Mouse (Mus musculus) heart, postnatal 0 days (tissue): ENCODE results near the gene Ccdc6. TPM values are rescaled to one million over a fixed set of nuclear protein-coding genes. Genes with fewer than 3 reads are reported as not detected.

Source experiments
- ATAC-seq: fragments of 200-750 bp; cut with Nextera tagmentation; 2 replicates; pipeline ENCODE4 v1.8.0; 2017; ENCODE audit warnings: low read depth, moderate number of reproducible peaks, moderate library complexity; ENCODE audit not compliant: insufficient read depth
- DNase-seq: peaks from one replicate; pipeline ENCODE4 v3.0.0-alpha.2; 2016; ENCODE audit warnings: low spot score
- H3K27ac ChIP-seq: fragments of 300-500 bp; sonication (generic); 2 replicates; pipeline ENCODE4 v1.5.1; 2014; ENCODE audit warnings: low read depth, mild to moderate bottlenecking
- H3K27me3 ChIP-seq: fragments of 300-500 bp; sonication (generic); 2 replicates; pipeline ENCODE4 v1.6.1; 2014; ENCODE audit warnings: low read length, mixed read lengths; ENCODE audit not compliant: control insufficient read depth, insufficient read depth
- H3K36me3 ChIP-seq: fragments of 300-500 bp; sonication (generic); replicated peaks from 2 replicates; pipeline ENCODE4 v1.6.1; 2014; ENCODE audit warnings: low read length, mixed read lengths; ENCODE audit not compliant: control insufficient read depth, insufficient read depth
- H3K4me1 ChIP-seq: fragments of 300-500 bp; sonication (generic); 2 replicates; pipeline ENCODE4 v1.6.1; 2014; ENCODE audit warnings: antibody characterized with exemption; ENCODE audit not compliant: control insufficient read depth, insufficient read depth
- H3K4me2 ChIP-seq: fragments of 300-500 bp; sonication (generic); 2 replicates; pipeline ENCODE4 v1.6.1; 2014; ENCODE audit warnings: low read depth, mild to moderate bottlenecking, low read length, moderate library complexity
- H3K4me3 ChIP-seq: fragments of 300-500 bp; sonication (generic); 2 replicates; pipeline ENCODE4 v1.5.1; 2014; ENCODE audit warnings: low read depth, low read length
- H3K9ac ChIP-seq: fragments of 300-500 bp; sonication (generic); replicated peaks from 2 replicates; pipeline ENCODE4 v1.6.1; 2014; ENCODE audit warnings: low read depth, low read length, mixed read lengths
- H3K9me3 ChIP-seq: fragments of 300-500 bp; sonication (generic); replicated peaks from 2 replicates; pipeline ENCODE4 v1.6.1; 2016; ENCODE audit warnings: low read length; ENCODE audit not compliant: control insufficient read depth
- CTCF ChIP-seq: IDR thresholded peaks from 2 replicates; pipeline ENCODE4 v1.5.1; 2016; ENCODE audit warnings: antibody characterized with exemption, control low read depth, low read depth
- EP300 ChIP-seq: IDR thresholded peaks from 2 replicates; pipeline ENCODE4 v1.6.1; 2016; ENCODE audit warnings: antibody characterized with exemption, low read depth
- WGBS: fragments of 180-500 bp; shearing (Covaris S2); extraction: QIAGEN DNeasy Blood & Tissue Kit; methylation state at CpG from one replicate; pipeline ENCODE4 v1.1.7; 2014; 5-methylcytosine and 5-hydroxymethylcytosine counted together
- polyA plus RNA-seq: library from polyadenylated mRNA; unstranded; fragments of >200 nt; fragmentation: Nextera tagmentation; extraction: Ambion mirVana; gene quantifications from 2 replicates; pipeline ENCODE4 v1.2.1, GENCODE M21; 2015
- total RNA-seq: library from RNA; depleted of rRNA; stranded (reverse); fragments of >200 nt; gene quantifications from 2 replicates; pipeline ENCODE4 v1.2.3, GENCODE M21; 2014; ENCODE audit warnings: low replicate concordance

Gene Ccdc6
- total and polyA plus RNA-seq, 2 experiments from 2014 or later: 7.7 to 10.4 TPM

GRCm38 (mm10) chr10:70069321-70069720 lies 27.6 kb upstream of the Ccdc6 start:
- H3K4me3 ChIP-seq: no peak overlapping the region
- H3K4me1 ChIP-seq: no peaks in the 10 kb centered on the region
- 57% methylated on average over 6 of the region's 6 CpGs for WGBS
- H3K9me3 ChIP-seq: no peaks in the 10 kb centered on the region
- no peak overlapping the region for H3K9ac ChIP-seq
- H3K4me2 ChIP-seq: no peak overlapping the region
- DNase-seq: no peak
- H3K36me3 ChIP-seq: no peaks in the 10 kb centered on the region
- no peak overlapping the region for H3K27ac ChIP-seq
- H3K27me3 ChIP-seq: no peaks in the 10 kb centered on the region
- ATAC-seq: no peak
- TF ChIP-seq EP300: no peak
- TF ChIP-seq CTCF: no peak

- Histone ChIP-seq H3K9me3 (no peaks in the 10 kb centered on the region), H3K9ac (no peak overlapping the region), H3K36me3 (no peaks in the 10 kb centered on the region), H3K4me1 (no peaks in the 10 kb centered on the region), H3K4me3 (no peak overlapping the region), H3K27me3 (no peaks in the 10 kb centered on the region), H3K4me2 (no peak overlapping the region), H3K27ac (no peak overlapping the region)
- DNase-seq (no peak), ATAC-seq (no peak)
- WGBS: 85% methylated on average over 4 of the region's 4 CpGs
- TF ChIP-seq CTCF: no peak
- no peak for TF ChIP-seq EP300
Measured at GRCm38 (mm10) chr10:70071334-70071733, 25.6 kb upstream of the Ccdc6 start.

GRCm38 (mm10) chr10:70077452-70077851 lies 19.5 kb upstream of the Ccdc6 start:
- Histone ChIP-seq H3K9me3 (no peaks in the 10 kb centered on the region), H3K9ac (no peak overlapping the region), H3K27ac (no peak overlapping the region), H3K4me3 (no peak overlapping the region), H3K4me1 (peaks cover 9% of the 10 kb centered on the region), H3K4me2 (no peak overlapping the region), H3K27me3 (no peaks in the 10 kb centered on the region), H3K36me3 (no peaks in the 10 kb centered on the region)
- ATAC-seq: no peak
- no peak for TF ChIP-seq EP300
- TF ChIP-seq CTCF: no peak
- no peak for DNase-seq
- 62% methylated on average over 4 of the region's 4 CpGs for WGBS

GRCm38 (mm10) chr10:70080908-70081307 lies 16.0 kb upstream of the Ccdc6 start:
- Histone ChIP-seq H3K9me3 (no peaks in the 10 kb centered on the region), H3K36me3 (no peaks in the 10 kb centered on the region), H3K4me3 (no peak overlapping the region), H3K27ac (peak overlapping the region; percentile 77), H3K27me3 (no peaks in the 10 kb centered on the region), H3K4me2 (no peak overlapping the region), H3K9ac (no peak overlapping the region), H3K4me1 (peaks cover 18% of the 10 kb centered on the region)
- WGBS: 59% methylated on average over 8 of the region's 8 CpGs
- ATAC-seq: peak; percentile 59
- no peak for TF ChIP-seq EP300
- no peak for TF ChIP-seq CTCF
- DNase-seq: peak; percentile 63

- no peak for TF ChIP-seq EP300
- no peak for TF ChIP-seq CTCF
- H3K4me3 ChIP-seq: no peak overlapping the region
- H3K4me2 ChIP-seq: 0 out of 2 replicates have a peak overlapping the region, but pooled peaks have one; percentile 14
- peaks cover 18% of the 10 kb centered on the region for H3K4me1 ChIP-seq
- DNase-seq (peak; percentile 11), ATAC-seq (peak; percentile 65)
- H3K27me3 ChIP-seq: no peaks in the 10 kb centered on the region
- WGBS: 27% methylated on average over 19 of the region's 19 CpGs
- peak overlapping the region; percentile 77 for H3K27ac ChIP-seq
- no peak overlapping the region for H3K9ac ChIP-seq
- no peaks in the 10 kb centered on the region for H3K36me3 ChIP-seq
- no peaks in the 10 kb centered on the region for H3K9me3 ChIP-seq
Measured at GRCm38 (mm10) chr10:70081564-70082175, 15.3 kb upstream of the Ccdc6 start.

GRCm38 (mm10) chr10:70083241-70083640 lies 13.7 kb upstream of the Ccdc6 start:
- no peak overlapping the region for H3K4me2 ChIP-seq
- H3K9ac ChIP-seq: no peak overlapping the region
- no peak for TF ChIP-seq CTCF
- TF ChIP-seq EP300: no peak
- H3K4me3 ChIP-seq: no peak overlapping the region
- no peaks in the 10 kb centered on the region for H3K27me3 ChIP-seq
- H3K36me3 ChIP-seq: no peaks in the 10 kb centered on the region
- DNase-seq (no peak), ATAC-seq (no peak)
- peaks cover 18% of the 10 kb centered on the region for H3K4me1 ChIP-seq
- no peak overlapping the region for H3K27ac ChIP-seq
- H3K9me3 ChIP-seq: peaks cover 10% of the 10 kb centered on the region; the same call in 1 of the 2 replicates
- 88% methylated on average over 5 of the region's 5 CpGs for WGBS
